18 mouse cellular contexts compared by ENCODE assay signal in genomic region chr13:119998442-119999086, GRCm38 (mm10). TPM values are rescaled to one million over a fixed set of nuclear protein-coding genes. Genes with fewer than 3 reads are reported as not detected.
A peak's percentile ranks its signal among the peaks of the same experiment; 100 is the strongest.
DNase-seq lines count a peak whose midpoint lies in the region; ATAC-seq and TF ChIP-seq lines count a peak whose summit lies in the region.
"Not testable (repeated sequence)": the region's sequence is repeated elsewhere in the genome, so short reads cannot be mapped to it uniquely, and the experiment has no call there.
"Had no signal": no experiment of that assay in that cellular context is flagged by ENCODE, and none has a peak within 500 bp of the region (broad histone marks: within the 10 kb centered on the region; RNA-seq: fewer than 3 reads in every experiment).

No protein-coding gene starts in this region.

- not testable (repeated sequence) for H3K36me3 ChIP-seq in forebrain, embryonic 16.5 days (ENCODE audit: control insufficient read depth, insufficient read depth); hindbrain, embryonic 11.5 days (ENCODE audit: control insufficient read depth, insufficient read depth, low read length); intestine, embryonic 16.5 days (ENCODE audit: control insufficient read depth, insufficient read depth, low read length); limb, embryonic 14.5 days (ENCODE audit: control insufficient read depth, insufficient read depth, low read length); neural tube, embryonic 11.5 days (ENCODE audit: control insufficient read depth, insufficient read depth, low read length)

- H3K4me2 ChIP-seq in forebrain, embryonic 16.5 days (ENCODE audit: low read length); hindbrain, embryonic 11.5 days (replicated peaks; ENCODE audit: low read depth, low read length); intestine, embryonic 16.5 days (ENCODE audit: low read depth, low read length); limb, embryonic 14.5 days (replicated peaks; ENCODE audit: low read depth, low read length, severe bottlenecking); neural tube, embryonic 11.5 days (ENCODE audit: low read depth): not testable (repeated sequence)

- H3K9me3 ChIP-seq in forebrain, embryonic 16.5 days (ENCODE audit: control insufficient read depth, low read length); hindbrain, embryonic 11.5 days (ENCODE audit: control insufficient read depth, low read length); intestine, embryonic 16.5 days (ENCODE audit: control insufficient read depth, low read length); limb, embryonic 14.5 days (ENCODE audit: control insufficient read depth, low read length); neural tube, embryonic 11.5 days (ENCODE audit: control insufficient read depth, low read length): not testable (repeated sequence)

- peak; percentile 99 for ATAC-seq in common myeloid progenitor, adult 5-6 weeks (replicated peaks; ENCODE audit: low read depth, poor library complexity, severe bottlenecking)
- peak; percentile 69 for ATAC-seq in forebrain, embryonic 16.5 days
- peak; percentile 95 for ATAC-seq in hindbrain, embryonic 11.5 days (ENCODE audit: low FRiP score)
- 0 out of 2 replicates have a peak, but pooled peaks have one; percentile 48 for ATAC-seq in intestine, embryonic 16.5 days
- peak; percentile 55; the same call in 1 of the 2 replicates for ATAC-seq in limb, embryonic 14.5 days (ENCODE audit: low FRiP score, low read depth)
- ATAC-seq in megakaryocyte-erythroid progenitor cell, adult 5-6 weeks (replicated peaks; ENCODE audit: low FRiP score, low TSS enrichment, poor library complexity, severe bottlenecking), result peak; percentile 99
- ATAC-seq in neural tube, embryonic 11.5 days (ENCODE audit: insufficient read depth, low FRiP score, low TSS enrichment), result peak; percentile 91

- not testable (repeated sequence) for H3K27ac ChIP-seq in forebrain, embryonic 16.5 days (ENCODE audit: low read length); hindbrain, embryonic 11.5 days (ENCODE audit: low read depth, low read length); intestine, embryonic 16.5 days (ENCODE audit: low read length); limb, embryonic 14.5 days (replicated peaks; ENCODE audit: low read depth, low read length); neural tube, embryonic 11.5 days (ENCODE audit: low read depth, low read length)

- not testable (repeated sequence) for H3K27me3 ChIP-seq in forebrain, embryonic 16.5 days (replicated peaks; ENCODE audit: control insufficient read depth, insufficient read depth, low read length); hindbrain, embryonic 11.5 days (ENCODE audit: control insufficient read depth, insufficient read depth, low read length); intestine, embryonic 16.5 days (replicated peaks; ENCODE audit: control insufficient read depth, insufficient read depth, low read length); limb, embryonic 14.5 days (ENCODE audit: control insufficient read depth, insufficient read depth, low read length); neural tube, embryonic 11.5 days (ENCODE audit: control insufficient read depth, insufficient read depth, low read length)

- not testable (repeated sequence) for TF ChIP-seq POLR2A in limb, embryonic 14.5 days (IDR thresholded peaks at IDR 0.05; ENCODE audit: borderline replicate concordance, extremely low read depth, insufficient read depth, insufficient read length)

- not testable (repeated sequence) for DNase-seq in hindbrain, embryonic 11.5 days (ENCODE audit: low spot score); limb, embryonic 14.5 days (ENCODE audit: low spot score); neural tube, embryonic 11.5 days (ENCODE audit: low spot score)

- no CpG with 5 or more reads among the region's 22 CpGs for WGBS in forebrain, embryonic 16.5 days
- WGBS in hindbrain, embryonic 11.5 days, result no CpG with 5 or more reads among the region's 22 CpGs
- no CpG with 5 or more reads among the region's 22 CpGs for WGBS in intestine, embryonic 16.5 days
- no CpG with 5 or more reads among the region's 22 CpGs for WGBS in limb, embryonic 14.5 days
- no CpG with 5 or more reads among the region's 22 CpGs for WGBS in neural tube, embryonic 11.5 days

- H3K4me1 ChIP-seq in forebrain, embryonic 16.5 days (replicated peaks; ENCODE audit: control insufficient read depth, insufficient read depth, low read length); hindbrain, embryonic 11.5 days (replicated peaks; ENCODE audit: control insufficient read depth, insufficient read depth, low read length); intestine, embryonic 16.5 days (ENCODE audit: control insufficient read depth, insufficient read depth, low read length); limb, embryonic 14.5 days (ENCODE audit: control insufficient read depth, insufficient read depth, low read length); neural tube, embryonic 11.5 days (ENCODE audit: control insufficient read depth, insufficient read depth, low read length): not testable (repeated sequence)

- H3K9ac ChIP-seq in forebrain, embryonic 16.5 days (replicated peaks; ENCODE audit: low read depth, low read length); hindbrain, embryonic 11.5 days (ENCODE audit: low read depth, low read length); intestine, embryonic 16.5 days (ENCODE audit: low read depth, low read length); limb, embryonic 14.5 days (ENCODE audit: low read depth, low read length, severe bottlenecking); neural tube, embryonic 11.5 days (ENCODE audit: low read length): not testable (repeated sequence)

- not testable (repeated sequence) for H3K4me3 ChIP-seq in forebrain, embryonic 16.5 days (replicated peaks; ENCODE audit: low read length); hindbrain, embryonic 11.5 days (ENCODE audit: low read depth, low read length); intestine, embryonic 16.5 days (ENCODE audit: low read length); limb, embryonic 14.5 days (replicated peaks; ENCODE audit: low read length); neural tube, embryonic 11.5 days (ENCODE audit: low read depth, low read length)

RNA-seq across cellular contexts. Expression of gene Gm36079, which starts 28.2 kb away (rescaled TPM):
- not detected in 2 replicates for total RNA-seq in common myeloid progenitor, adult 5-6 weeks (2017)
- not detected in 2 replicates for polyA plus RNA-seq in forebrain, embryonic 16.5 days (2015; fragmentation: Nextera tagmentation; extraction: Ambion mirVana)
- not detected in 2 replicates for polyA plus RNA-seq in hindbrain, embryonic 11.5 days (2014; fragmentation: Nextera tagmentation; extraction: Ambion mirVana)
- not detected in 2 replicates for polyA plus RNA-seq in intestine, embryonic 16.5 days (2015; fragmentation: Nextera tagmentation; extraction: Ambion mirVana)
- polyA plus RNA-seq in limb, embryonic 14.5 days (2012; rRNA removed), result not detected in 2 replicates
- not detected in 2 replicates for polyA plus RNA-seq in limb, embryonic 14.5 days (2014; fragmentation: Nextera tagmentation; extraction: Ambion mirVana)
- not detected in 2 replicates for total RNA-seq in megakaryocyte-erythroid progenitor cell, adult 5-6 weeks (2014; fragmentation: Nextera tagmentation)
- total RNA-seq in megakaryocyte-erythroid progenitor cell, adult 5-6 weeks (2017), result not detected in 2 replicates
- not detected in 2 replicates for polyA plus RNA-seq in neural tube, embryonic 11.5 days (2014; fragmentation: Nextera tagmentation; extraction: Ambion mirVana)
- total RNA-seq: adrenal gland, adult 8-10 months; gastrocnemius, postnatal 10 days; heart, adult 2 months; heart, postnatal 10 days; layer of hippocampus, adult 2 months; left cerebral cortex, postnatal 36 days had no signal
- polyA plus RNA-seq: frontal cortex, adult 2 months; heart, adult 2 months; inflammation-experienced regulatory T-cells, adult 6 months; liver, embryonic 14.5 days; midbrain, embryonic 14.5 days; neural tube, embryonic 15.5 days had no signal

RNA-seq across cellular contexts. Expression of gene B020031M17Rik, which starts 48.0 kb away (rescaled TPM):
- total RNA-seq in common myeloid progenitor, adult 5-6 weeks (2017), result not detected in 2 replicates
- not detected in 2 replicates for polyA plus RNA-seq in forebrain, embryonic 16.5 days (2015; fragmentation: Nextera tagmentation; extraction: Ambion mirVana)
- not detected in 2 replicates for polyA plus RNA-seq in hindbrain, embryonic 11.5 days (2014; fragmentation: Nextera tagmentation; extraction: Ambion mirVana)
- not detected in 2 replicates for polyA plus RNA-seq in intestine, embryonic 16.5 days (2015; fragmentation: Nextera tagmentation; extraction: Ambion mirVana)
- polyA plus RNA-seq in limb, embryonic 14.5 days (2012; rRNA removed), result 0.13 TPM in 1 of 2 replicates, not detected in the other
- polyA plus RNA-seq in limb, embryonic 14.5 days (2014; fragmentation: Nextera tagmentation; extraction: Ambion mirVana), result not detected in 2 replicates
- total RNA-seq in megakaryocyte-erythroid progenitor cell, adult 5-6 weeks (2014; fragmentation: Nextera tagmentation), result not detected in 2 replicates
- total RNA-seq in megakaryocyte-erythroid progenitor cell, adult 5-6 weeks (2017), result not detected in 2 replicates
- not detected in 2 replicates for polyA plus RNA-seq in neural tube, embryonic 11.5 days (2014; fragmentation: Nextera tagmentation; extraction: Ambion mirVana)
- total RNA-seq: adrenal gland, adult 8-10 months; gastrocnemius, postnatal 10 days; heart, adult 2 months; heart, postnatal 10 days; layer of hippocampus, adult 2 months; left cerebral cortex, postnatal 36 days had no signal
- polyA plus RNA-seq: frontal cortex, adult 2 months; heart, adult 2 months; inflammation-experienced regulatory T-cells, adult 6 months; liver, embryonic 14.5 days; midbrain, embryonic 14.5 days; neural tube, embryonic 15.5 days had no signal

RNA-seq across cellular contexts. Expression of gene Gm21188, which starts 53.4 kb away (rescaled TPM):
- total RNA-seq in common myeloid progenitor, adult 5-6 weeks (2017), result 1.7 and 2.2 TPM in 2 replicates
- polyA plus RNA-seq in forebrain, embryonic 16.5 days (2015; fragmentation: Nextera tagmentation; extraction: Ambion mirVana), result not detected in 2 replicates
- polyA plus RNA-seq in hindbrain, embryonic 11.5 days (2014; fragmentation: Nextera tagmentation; extraction: Ambion mirVana), result not detected in 2 replicates
- not detected in 2 replicates for polyA plus RNA-seq in intestine, embryonic 16.5 days (2015; fragmentation: Nextera tagmentation; extraction: Ambion mirVana)
- 0.03 TPM in 1 of 2 replicates, not detected in the other for polyA plus RNA-seq in limb, embryonic 14.5 days (2012; rRNA removed)
- polyA plus RNA-seq in limb, embryonic 14.5 days (2014; fragmentation: Nextera tagmentation; extraction: Ambion mirVana), result 0.19 TPM in 1 of 2 replicates, not detected in the other
- 3.7 TPM in 1 of 2 replicates, not detected in the other for total RNA-seq in megakaryocyte-erythroid progenitor cell, adult 5-6 weeks (2014; fragmentation: Nextera tagmentation)
- total RNA-seq in megakaryocyte-erythroid progenitor cell, adult 5-6 weeks (2017), result 0.99 TPM in 1 of 2 replicates, not detected in the other
- polyA plus RNA-seq in neural tube, embryonic 11.5 days (2014; fragmentation: Nextera tagmentation; extraction: Ambion mirVana), result not detected in 2 replicates
- total RNA-seq: heart, postnatal 10 days; layer of hippocampus, adult 2 months had no signal
- polyA plus RNA-seq: midbrain, embryonic 14.5 days; neural tube, embryonic 15.5 days had no signal

Comparison
In these comparisons a context has a peak if more than half of its experiments do, and no peak if none do; other contexts are left out.
1. ATAC-seq: peak in every context shown above with its lines; median percentile 99 in common myeloid progenitor, adult 5-6 weeks; 99 in megakaryocyte-erythroid progenitor cell, adult 5-6 weeks; 95 in hindbrain, embryonic 11.5 days; 91 in neural tube, embryonic 11.5 days; 69 in forebrain, embryonic 16.5 days; 55 in limb, embryonic 14.5 days; 48 in intestine, embryonic 16.5 days.